Mouse (Mus musculus) C2C12 (cell line): ENCODE measurements around the gene Ascc2.

ENCODE experiments used
- CEBPB ChIP-seq: IDR thresholded peaks from one replicate; pipeline ENCODE4 v1.6.1; 2011; ENCODE audit warnings: low read depth, mild to moderate bottlenecking, control low read depth, moderate library complexity
- CTCF ChIP-seq: IDR thresholded peaks from one replicate; pipeline ENCODE4 v1.5.1; 2011; ENCODE audit not compliant: control insufficient read depth, insufficient read depth, insufficient read length
- MAX ChIP-seq: IDR thresholded peaks from one replicate; pipeline ENCODE4 v1.6.1; 2011; ENCODE audit warnings: mild to moderate bottlenecking, control low read depth
- MYOD1 ChIP-seq: IDR thresholded peaks from one replicate; pipeline ENCODE4 v1.6.1; 2011; ENCODE audit warnings: low read depth; ENCODE audit not compliant: control insufficient read depth, insufficient read length
- USF1 ChIP-seq: IDR thresholded peaks from one replicate; pipeline ENCODE4 v1.6.1; 2011; ENCODE audit warnings: low read depth, mild to moderate bottlenecking, control low read depth, moderate library complexity

DNA sequence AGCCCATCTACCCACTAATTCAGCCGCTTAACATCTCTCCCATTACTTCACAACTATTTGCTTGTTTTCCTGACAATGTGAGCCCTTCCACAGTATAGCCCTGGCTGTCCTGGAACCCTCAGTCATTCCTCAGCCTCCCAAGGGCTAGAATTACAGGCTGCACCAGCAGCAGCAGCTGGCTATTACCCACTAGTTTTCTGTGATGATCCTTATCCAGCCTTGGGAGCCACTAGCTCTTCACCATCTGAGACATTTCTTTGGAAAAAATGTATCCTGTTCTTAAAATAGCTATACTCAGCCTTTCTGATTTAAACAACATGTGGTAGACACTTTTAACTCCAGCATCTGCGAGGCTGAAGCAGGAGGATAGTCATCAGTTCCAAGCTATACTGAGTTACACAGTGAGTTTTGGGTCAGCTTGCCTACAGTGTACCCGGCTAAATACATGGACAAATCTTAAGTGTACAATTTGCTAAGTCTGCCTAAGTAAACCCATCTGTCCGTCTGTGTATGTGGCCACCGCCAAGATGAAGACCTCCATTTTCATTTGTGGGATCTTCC lies 685 bp upstream of the Ascc2 start:
- TF ChIP-seq CTCF: no peak
- no peak for TF ChIP-seq MYOD1
- TF ChIP-seq USF1: no peak
- TF ChIP-seq MAX: no peak
- TF ChIP-seq CEBPB: no peak
